Mouse (Mus musculus): Measurements from ENCODE around the gene Atp5l.

- TF ChIP-seq CTCF (IDR thresholded peaks at IDR 0.05; ENCODE audit: low read depth, low read length) (no peak), POLR2A (IDR thresholded peaks at IDR 0.05; ENCODE audit: insufficient read depth, low read length) (no peak), EP300 (IDR thresholded peaks at IDR 0.05; ENCODE audit: insufficient read depth, low read depth, low read length) (no peak)
Observed at GRCm38 (mm10) chr9:44942421-44942820, 21.9 kb upstream of the Atp5l start.

Measured in ES-Bruce4 (cell line).